Mouse (Mus musculus) urinary bladder, adult 18-20 months (tissue): Measurements from ENCODE around the gene Pex1.
A peak's percentile ranks its signal among the peaks of the same experiment; 100 is the strongest.
"Not testable (repeated sequence)": the region's sequence is repeated elsewhere in the genome, so short reads cannot be mapped to it uniquely, and the experiment has no call there.

Experiments
- DNase-seq, 2 experiments: peaks; one replicate each; pipeline ENCODE4 v3.0.0; 2022; ENCODE audit warnings: low spot score in 2 of 2, mixed read lengths in 2 of 2

The Pex1 gene

GRCm38 (mm10) chr5:3644621-3645020 is 48.8 kb downstream of the Pex1 start:
- DNase-seq = no peak

GRCm38 (mm10) chr5:3645326-3645725 is 49.5 kb downstream of the Pex1 start:
- DNase-seq = no peak

GRCm38 (mm10) chr5:3646539-3646938 is 50.7 kb downstream of the Pex1 start:
- no peak for DNase-seq

GRCm38 (mm10) chr5:3646991-3647707 is 51.3 kb downstream of the Pex1 start:
- peak in 1 of 2 experiments; percentile 63 for DNase-seq

GRCm38 (mm10) chr5:3647708-3648121 is 51.8 kb downstream of the Pex1 start:
- DNase-seq = peak in 1 of 2 experiments; percentile 75

- no peak for DNase-seq
These were observed 52.5 kb downstream of the Pex1 start for GRCm38 (mm10) chr5:3648206-3648848.

GRCm38 (mm10) chr5:3648849-3649210 is 53.0 kb downstream of the Pex1 start:
- DNase-seq = no peak

GRCm38 (mm10) chr5:3650881-3651280 is 55.0 kb downstream of the Pex1 start, which contains the start of gene Tmbim7:
Gene Tmbim7 (plus strand): TSS chr5:3651181.
- no peak for DNase-seq

- no peak for DNase-seq
These were observed 55.8 kb downstream of the Pex1 start for GRCm38 (mm10) chr5:3651621-3652020.

GRCm38 (mm10) chr5:3652903-3653575 is 57.2 kb downstream of the Pex1 start:
- not testable (repeated sequence) for DNase-seq

GRCm38 (mm10) chr5:3653801-3654200 is 57.9 kb downstream of the Pex1 start:
- no peak for DNase-seq

- no peak for DNase-seq
These were observed 61.2 kb downstream of the Pex1 start, which contains the start of gene Gatad1 for GRCm38 (mm10) chr5:3657085-3657484. Gene Gatad1 (minus strand): TSS chr5:3657185.

- no peak for DNase-seq
These were observed 69.4 kb downstream of the Pex1 start for GRCm38 (mm10) chr5:3665225-3665624.

GRCm38 (mm10) chr5:3666585-3666984 is 70.7 kb downstream of the Pex1 start:
- no peak for DNase-seq

- DNase-seq = no peak
These were observed 74.2 kb downstream of the Pex1 start for GRCm38 (mm10) chr5:3669938-3670554.
